Mouse (Mus musculus) liver, adult 2 months (tissue): ENCODE data around the gene Cyp4f40. TPM values are rescaled to one million over a fixed set of nuclear protein-coding genes. Genes with fewer than 3 reads are reported as not detected.
"Not testable (repeated sequence)": the region's sequence is repeated elsewhere in the genome, so short reads cannot be mapped to it uniquely, and the experiment has no call there.

ENCODE experiments used
- DNase-seq: peaks from one replicate; pipeline ENCODE4 v3.0.0-alpha.2; 2011; ENCODE audit warnings: low read depth, low spot score; ENCODE audit errors: extremely low read depth
- H3K27ac ChIP-seq: fragments of 200-500 bp; replicated peaks from 2 replicates; pipeline ENCODE4 v1.5.1; 2012; ENCODE audit warnings: low read depth, mild to moderate bottlenecking, control low read depth, inconsistent platforms, low read length; ENCODE audit not compliant: insufficient read depth
- H3K27me3 ChIP-seq: fragments of 200-500 bp; 2 replicates; pipeline ENCODE4 v1.6.1; 2012; ENCODE audit warnings: mild to moderate bottlenecking, moderate library complexity, low read length, inconsistent platforms; ENCODE audit not compliant: control insufficient read depth, insufficient read depth
- H3K36me3 ChIP-seq: fragments of 200-500 bp; 2 replicates; pipeline ENCODE4 v1.6.1; 2012; ENCODE audit warnings: low read length, inconsistent platforms; ENCODE audit not compliant: control insufficient read depth, insufficient read depth
- H3K4me1 ChIP-seq: fragments of 200-500 bp; 2 replicates; pipeline ENCODE4 v1.6.1; 2011; ENCODE audit warnings: low read length; ENCODE audit not compliant: control insufficient read depth, insufficient read depth
- H3K4me3 ChIP-seq: fragments of 200-500 bp; 2 replicates; pipeline ENCODE4 v1.5.1; 2011; ENCODE audit warnings: low read depth, mild to moderate bottlenecking, control low read depth, low read length, moderate library complexity; ENCODE audit not compliant: insufficient read depth
- H3K79me2 ChIP-seq: fragments of 200-500 bp; 2 replicates; pipeline ENCODE4 v1.6.1; 2012; ENCODE audit warnings: inconsistent platforms, mild to moderate bottlenecking, low read length, moderate library complexity; ENCODE audit not compliant: control insufficient read depth, insufficient read depth
- H3K9ac ChIP-seq: fragments of 200-500 bp; 2 replicates; pipeline ENCODE4 v1.6.1; 2012; ENCODE audit warnings: low read depth, mild to moderate bottlenecking, control low read depth, inconsistent platforms, low read length
- CTCF ChIP-seq: fragments of 200-500 bp; IDR thresholded peaks from 2 replicates; pipeline ENCODE4 v1.5.1; 2011; ENCODE audit warnings: low read depth, low read length, control low read depth
- POLR2A ChIP-seq: fragments of 200-500 bp; IDR thresholded peaks from 2 replicates; pipeline ENCODE4 v1.6.1; 2011; ENCODE audit warnings: low read length, control low read depth; ENCODE audit not compliant: insufficient read depth; ENCODE audit errors: extremely low read depth
- WGBS: fragments of 180-500 bp; shearing (Covaris S2); methylation state at CpG from one replicate; pipeline ENCODE4 v1.1.7; 2018; 5-methylcytosine and 5-hydroxymethylcytosine counted together
- polyA plus RNA-seq: library from polyadenylated mRNA; depleted of rRNA; stranded (reverse); fragments of >200 nt; gene quantifications from 2 replicates; pipeline ENCODE4 v1.2.3, GENCODE M21; 2012
- total RNA-seq: library from RNA; depleted of rRNA; stranded (reverse); fragments of >200 nt; gene quantifications from 2 replicates; pipeline ENCODE4 v1.2.3, GENCODE M21; 2014

Gene Cyp4f40
- total and polyA plus RNA-seq, 2 experiments: not detected

GRCm38 (mm10) chr17:32685048-32685750 is 26.5 kb downstream of the Cyp4f40 start, which contains the start of gene Cyp4f15:
Gene Cyp4f15, plus strand, starts transcription at chr17:32685627.
- H3K4me1 ChIP-seq: peaks cover 8% of the 10 kb centered on the region
- peak; percentile 94 for DNase-seq
- peak within 1 kb of the TSS; percentile 58 for H3K4me3 ChIP-seq
- H3K27me3 ChIP-seq: no peaks in the 10 kb centered on the region
- H3K27ac ChIP-seq: peak within 1 kb of the TSS; percentile 84
- no peaks in the 10 kb centered on the region for H3K36me3 ChIP-seq
- H3K79me2 ChIP-seq: 0 out of 2 replicates have a peak, but pooled peaks cover 4% of the 10 kb centered on the region
- H3K9ac ChIP-seq: peak within 1 kb of the TSS; percentile 65
- 9% methylated on average over 7 of the region's 7 CpGs for WGBS
- TF ChIP-seq POLR2A (no peak), CTCF (no peak)

GRCm38 (mm10) chr17:32686722-32687121 is 28.0 kb downstream of the Cyp4f40 start:
- Histone ChIP-seq H3K4me1 (peaks cover 17% of the 10 kb centered on the region), H3K79me2 (0 out of 2 replicates have a peak, but pooled peaks cover 4% of the 10 kb centered on the region), H3K27ac (peak overlapping the region; percentile 79), H3K9ac (peak overlapping the region; percentile 65), H3K4me3 (peak overlapping the region; percentile 58), H3K36me3 (peaks cover 3% of the 10 kb centered on the region; the same call in 1 of the 2 replicates), H3K27me3 (no peaks in the 10 kb centered on the region)
- DNase-seq: peak; percentile 86
- no peak for TF ChIP-seq CTCF
- no peak for TF ChIP-seq POLR2A
- 30% methylated on average over 5 of the region's 5 CpGs for WGBS

DNA sequence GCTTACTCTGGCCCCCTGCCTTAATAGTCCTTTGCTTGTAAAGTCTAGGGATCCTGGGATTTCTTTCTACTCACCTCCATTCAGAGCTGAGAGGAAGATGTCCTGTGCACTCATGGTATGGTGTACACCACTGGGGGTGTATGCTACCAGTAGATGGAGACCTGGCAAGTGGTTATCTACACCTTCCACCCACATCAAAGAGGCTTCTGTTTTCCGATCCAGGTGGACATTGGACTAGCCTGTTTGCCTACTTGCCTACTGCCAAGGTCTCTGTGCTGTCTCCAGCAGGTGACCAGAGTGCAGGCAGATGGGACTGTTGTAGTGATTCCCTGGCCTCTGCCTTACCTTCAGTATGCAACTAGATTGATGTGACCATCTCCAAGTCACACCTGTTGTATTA is 32.3 kb downstream of the Cyp4f40 start:
- peak overlapping the region; percentile 64 for H3K27ac ChIP-seq
- H3K4me1 ChIP-seq: peaks cover 14% of the 10 kb centered on the region; the same call in 1 of the 2 replicates
- H3K4me3 ChIP-seq: no peak overlapping the region
- H3K36me3 ChIP-seq: peaks cover 41% of the 10 kb centered on the region
- peak; percentile 99 for DNase-seq
- no peak overlapping the region for H3K9ac ChIP-seq
- TF ChIP-seq CTCF: no peak
- no peak for TF ChIP-seq POLR2A
- H3K79me2 ChIP-seq: 0 out of 2 replicates have a peak, but pooled peaks cover 4% of the 10 kb centered on the region
- 29% methylated on average over 1 of the region's 1 CpGs for WGBS
- no peaks in the 10 kb centered on the region for H3K27me3 ChIP-seq

DNA sequence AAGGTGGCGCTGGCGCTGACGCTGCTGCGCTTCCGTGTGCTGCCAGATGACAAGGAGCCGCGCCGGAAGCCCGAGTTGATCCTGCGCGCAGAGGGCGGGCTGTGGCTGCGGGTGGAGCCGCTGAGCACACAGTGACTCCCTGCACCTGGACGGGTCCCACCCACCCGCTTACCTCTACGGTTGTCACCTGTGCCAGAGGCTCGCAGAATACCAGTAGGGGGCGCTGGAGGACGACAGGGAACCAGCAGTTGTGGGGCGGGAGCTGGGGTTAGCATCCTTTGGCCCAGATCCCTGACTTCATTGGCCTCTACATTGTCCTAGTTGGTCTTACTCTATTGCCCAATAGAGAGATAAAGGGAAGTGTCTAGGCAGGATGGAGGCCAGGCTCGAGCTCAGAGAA is 44.1 kb downstream of the Cyp4f40 start:
- Histone ChIP-seq H3K4me1 (peaks cover 4% of the 10 kb centered on the region), H3K27ac (no peak overlapping the region), H3K9ac (no peak overlapping the region), H3K27me3 (no peaks in the 10 kb centered on the region), H3K79me2 (no peaks in the 10 kb centered on the region), H3K36me3 (peaks cover 74% of the 10 kb centered on the region), H3K4me3 (no peak overlapping the region)
- TF ChIP-seq CTCF (peak; percentile 65), POLR2A (no peak)
- peak; percentile 72 for DNase-seq
- 67% methylated on average over 22 of the region's 22 CpGs for WGBS

- not testable (repeated sequence) for H3K27me3 ChIP-seq, H3K4me1 ChIP-seq, H3K27ac ChIP-seq, H3K79me2 ChIP-seq, H3K9ac ChIP-seq, DNase-seq, H3K4me3 ChIP-seq
- peaks cover 28% of the 10 kb centered on the region for H3K36me3 ChIP-seq
Measured at GRCm38 (mm10) chr17:32710541-32710940, 51.8 kb downstream of the Cyp4f40 start.

DNA sequence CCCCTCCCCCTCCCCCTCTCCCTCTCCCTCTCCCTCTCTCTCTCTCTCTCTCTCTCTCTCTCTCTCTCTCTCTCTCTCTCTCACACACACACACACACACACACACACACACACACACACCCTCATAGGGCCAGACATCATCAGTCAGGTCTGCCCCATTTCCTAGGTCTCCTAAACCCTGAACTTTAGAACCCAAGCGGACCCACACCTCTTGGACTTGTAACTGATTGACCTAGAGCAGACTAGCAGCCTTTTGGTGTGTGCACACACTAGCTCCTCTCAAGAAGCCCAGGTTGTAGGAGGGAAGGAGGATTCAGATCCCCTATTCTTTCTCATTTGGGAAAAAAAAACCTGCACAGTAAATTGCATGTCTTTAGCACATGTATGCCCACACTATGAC is 63.5 kb downstream of the Cyp4f40 start:
- WGBS: 78% methylated on average over 1 of the region's 1 CpGs
- H3K36me3 ChIP-seq, H3K27me3 ChIP-seq, H3K79me2 ChIP-seq, H3K4me1 ChIP-seq, H3K4me3 ChIP-seq, H3K9ac ChIP-seq, H3K27ac ChIP-seq, DNase-seq: not testable (repeated sequence)
